Mouse (Mus musculus): ENCODE results near the gene Trabd2b.

DNA sequence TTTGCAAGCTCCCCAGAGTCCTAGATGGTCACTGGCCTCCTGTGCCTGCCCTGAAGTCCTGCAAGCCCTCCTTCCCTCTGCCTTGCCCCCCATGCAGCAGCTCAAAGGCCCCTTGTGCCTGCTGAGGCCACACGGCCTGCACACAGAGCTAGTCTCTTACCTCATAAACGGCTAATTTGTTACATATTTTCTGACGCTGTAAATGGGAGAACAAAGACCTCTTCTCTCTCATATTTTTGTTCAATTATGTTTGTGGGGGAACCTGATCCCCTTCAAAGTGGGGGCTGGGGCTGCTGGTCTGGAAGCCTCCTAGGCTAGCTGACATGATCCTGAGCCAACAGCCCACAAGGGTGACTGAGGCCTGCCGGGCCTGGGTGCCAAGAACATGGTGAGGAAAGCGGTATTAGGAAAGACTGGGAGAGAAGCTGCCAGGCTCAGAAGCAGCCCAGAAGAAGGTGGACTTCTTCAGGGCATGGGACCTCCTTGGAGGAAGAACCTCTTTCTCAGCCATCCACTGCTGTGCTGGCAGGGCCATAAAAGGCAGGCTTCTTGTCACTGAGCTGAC is 157.7 kb downstream of the Trabd2b start:
- no peak for TF ChIP-seq POLR2A (IDR thresholded peaks at IDR 0.05; ENCODE audit: borderline replicate concordance, low read depth, low read length)
- no peak for TF ChIP-seq CTCF (IDR thresholded peaks at IDR 0.05; ENCODE audit: low read depth, low read length)
